ENCODE assay signal across 7 mouse cellular contexts in the genomic region with DNA sequence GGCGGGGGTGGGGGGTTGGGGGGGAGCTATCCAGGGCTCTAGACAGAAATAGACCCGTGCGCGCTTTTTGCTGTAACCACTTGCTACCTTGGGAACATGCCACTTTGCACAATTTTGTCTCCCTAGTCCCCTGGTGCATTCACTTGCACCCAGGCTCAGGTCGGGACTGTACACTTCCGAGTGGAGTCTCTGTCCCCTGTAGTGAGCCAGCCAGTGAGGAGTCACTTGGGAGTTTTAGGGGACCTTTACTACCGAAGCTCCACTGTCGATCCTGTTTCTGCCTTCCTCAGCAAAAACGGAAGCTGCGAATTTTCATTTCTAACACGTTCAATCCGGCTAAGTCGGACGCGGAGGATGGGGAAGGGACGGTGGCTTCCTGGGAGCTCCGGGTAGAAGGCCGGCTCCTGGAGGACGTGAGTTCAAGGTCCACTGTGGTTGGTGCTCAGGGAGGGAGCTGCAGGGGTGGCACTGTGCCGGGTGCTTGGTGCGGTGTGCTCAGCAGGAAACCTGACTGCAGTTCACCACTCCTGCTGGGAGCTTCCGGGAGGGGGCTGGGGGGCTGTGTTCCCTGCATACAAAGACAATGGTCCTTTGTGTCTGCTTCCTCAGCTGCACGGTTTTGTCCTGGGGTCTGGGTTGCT. TPM values are rescaled to one million over a fixed set of nuclear protein-coding genes. Genes with fewer than 3 reads are reported as not detected.
DNase-seq lines count a peak whose midpoint lies in the region; ATAC-seq lines count a peak whose summit lies in the region.

No protein-coding gene starts in this region.

- DNase-seq in neural tube, embryonic 11.5 days (ENCODE audit: low spot score): peak; percentile 53
- DNase-seq in neural tube, embryonic 10.5 days (ENCODE audit: extremely low spot score, low spot score): no peak
- no peak for DNase-seq in midbrain, embryonic 14.5 days
- DNase-seq in adipocyte (ENCODE audit: low spot score): no peak
- no peak for DNase-seq in spleen, postnatal 14 days (ENCODE audit: low spot score in 2 of 2)

- H3K36me3 ChIP-seq in neural tube, embryonic 11.5 days (ENCODE audit: control insufficient read depth, insufficient read depth, low read length): peaks cover 26% of the 10 kb centered on the region
- H3K36me3 ChIP-seq in embryonic facial prominence, embryonic 15.5 days: peaks cover 36% of the 10 kb centered on the region
- peaks cover 24% of the 10 kb centered on the region for H3K36me3 ChIP-seq in intestine, embryonic 15.5 days
- peaks cover 64% of the 10 kb centered on the region for H3K36me3 ChIP-seq in midbrain, embryonic 14.5 days (ENCODE audit: control insufficient read depth, insufficient read depth, low read length)

- no peaks in the 10 kb centered on the region for H3K9me3 ChIP-seq in neural tube, embryonic 11.5 days (ENCODE audit: control insufficient read depth, low read length)
- H3K9me3 ChIP-seq in embryonic facial prominence, embryonic 15.5 days (replicated peaks): no peaks in the 10 kb centered on the region
- H3K9me3 ChIP-seq in intestine, embryonic 15.5 days: no peaks in the 10 kb centered on the region
- H3K9me3 ChIP-seq in midbrain, embryonic 14.5 days (ENCODE audit: control insufficient read depth, low read length): no peaks in the 10 kb centered on the region

- peaks cover 18% of the 10 kb centered on the region for H3K4me1 ChIP-seq in neural tube, embryonic 11.5 days (ENCODE audit: control insufficient read depth, insufficient read depth, low read length)
- peaks cover 35% of the 10 kb centered on the region for H3K4me1 ChIP-seq in embryonic facial prominence, embryonic 15.5 days
- peaks cover 38% of the 10 kb centered on the region for H3K4me1 ChIP-seq in intestine, embryonic 15.5 days (replicated peaks)
- H3K4me1 ChIP-seq in midbrain, embryonic 14.5 days (ENCODE audit: control insufficient read depth, insufficient read depth, low read length): peaks cover 22% of the 10 kb centered on the region

- peak overlapping the region; percentile 91 for H3K27ac ChIP-seq in neural tube, embryonic 11.5 days (ENCODE audit: low read depth, low read length)
- H3K27ac ChIP-seq in embryonic facial prominence, embryonic 15.5 days (replicated peaks): peak overlapping the region; percentile 55
- peak overlapping the region; percentile 64 for H3K27ac ChIP-seq in intestine, embryonic 15.5 days
- H3K27ac ChIP-seq in midbrain, embryonic 14.5 days (replicated peaks; ENCODE audit: low read depth, low read length): peak overlapping the region; percentile 99

- H3K27me3 ChIP-seq in neural tube, embryonic 11.5 days (ENCODE audit: control insufficient read depth, insufficient read depth, low read length): no peaks in the 10 kb centered on the region
- H3K27me3 ChIP-seq in embryonic facial prominence, embryonic 15.5 days: no peaks in the 10 kb centered on the region
- no peaks in the 10 kb centered on the region for H3K27me3 ChIP-seq in intestine, embryonic 15.5 days (replicated peaks)
- H3K27me3 ChIP-seq in midbrain, embryonic 14.5 days (ENCODE audit: control insufficient read depth, insufficient read depth, low read length): no peaks in the 10 kb centered on the region

- peak overlapping the region; percentile 63 for H3K4me2 ChIP-seq in neural tube, embryonic 11.5 days (ENCODE audit: low read depth)
- peak overlapping the region; percentile 59; the same call in 1 of the 2 replicates for H3K4me2 ChIP-seq in embryonic facial prominence, embryonic 15.5 days (replicated peaks)
- H3K4me2 ChIP-seq in intestine, embryonic 15.5 days (replicated peaks): peak overlapping the region; percentile 26
- H3K4me2 ChIP-seq in midbrain, embryonic 14.5 days (ENCODE audit: low read length): peak overlapping the region; percentile 98

- ATAC-seq in neural tube, embryonic 11.5 days (ENCODE audit: insufficient read depth, low FRiP score, low TSS enrichment): no peak
- ATAC-seq in embryonic facial prominence, embryonic 15.5 days (ENCODE audit: insufficient number of reproducible peaks, low FRiP score, low TSS enrichment, low read depth): no peak
- ATAC-seq in intestine, embryonic 15.5 days: no peak
- no peak for ATAC-seq in midbrain, embryonic 14.5 days (ENCODE audit: low FRiP score, low TSS enrichment)

- peak overlapping the region; percentile 99 for H3K9ac ChIP-seq in neural tube, embryonic 11.5 days (ENCODE audit: low read length)
- H3K9ac ChIP-seq in embryonic facial prominence, embryonic 15.5 days: no peak overlapping the region
- H3K9ac ChIP-seq in intestine, embryonic 15.5 days: no peak overlapping the region
- H3K9ac ChIP-seq in midbrain, embryonic 14.5 days (replicated peaks; ENCODE audit: low read length): peak overlapping the region; percentile 99

- 33% methylated on average over 23 of the region's 23 CpGs for WGBS in neural tube, embryonic 11.5 days
- WGBS in embryonic facial prominence, embryonic 15.5 days: 35% methylated on average over 23 of the region's 23 CpGs
- 56% methylated on average over 23 of the region's 23 CpGs for WGBS in intestine, embryonic 15.5 days
- 16% methylated on average over 23 of the region's 23 CpGs for WGBS in midbrain, embryonic 14.5 days

- H3K4me3 ChIP-seq in neural tube, embryonic 11.5 days (ENCODE audit: low read depth, low read length): peak overlapping the region; percentile 85
- H3K4me3 ChIP-seq in embryonic facial prominence, embryonic 15.5 days (replicated peaks): peak overlapping the region; percentile 13; the same call in 1 of the 2 replicates
- H3K4me3 ChIP-seq in intestine, embryonic 15.5 days (replicated peaks): no peak overlapping the region
- H3K4me3 ChIP-seq in midbrain, embryonic 14.5 days (replicated peaks; ENCODE audit: low read depth, low read length): peak overlapping the region; percentile 85

RNA-seq across cellular contexts. Expression of gene Gm17349, which starts 1.1 kb away (rescaled TPM):
- polyA plus RNA-seq in neural tube, embryonic 11.5 days (2014; fragmentation: Nextera tagmentation; extraction: Ambion mirVana): not detected in 2 replicates
- not detected in 2 replicates for polyA plus RNA-seq in embryonic facial prominence, embryonic 15.5 days (2015; fragmentation: Nextera tagmentation; extraction: Ambion mirVana)
- polyA plus RNA-seq in intestine, embryonic 15.5 days (2015; fragmentation: Nextera tagmentation; extraction: Ambion mirVana): not detected in 2 replicates
- not detected in 2 replicates for polyA plus RNA-seq in midbrain, embryonic 14.5 days (2014; fragmentation: Nextera tagmentation; extraction: Ambion mirVana)

RNA-seq across cellular contexts. Expression of gene Smarcd1, which starts 2.2 kb away (rescaled TPM):
- 117 and 135 TPM in 2 replicates for polyA plus RNA-seq in neural tube, embryonic 11.5 days (2014; fragmentation: Nextera tagmentation; extraction: Ambion mirVana)
- 37.4 and 40.1 TPM in 2 replicates for polyA plus RNA-seq in embryonic facial prominence, embryonic 15.5 days (2015; fragmentation: Nextera tagmentation; extraction: Ambion mirVana)
- polyA plus RNA-seq in intestine, embryonic 15.5 days (2015; fragmentation: Nextera tagmentation; extraction: Ambion mirVana): 23.5 and 34.0 TPM in 2 replicates
- 127 and 136 TPM in 2 replicates for polyA plus RNA-seq in midbrain, embryonic 14.5 days (2014; fragmentation: Nextera tagmentation; extraction: Ambion mirVana)

RNA-seq across cellular contexts. Expression of gene Gpd1, which starts 13.2 kb away (rescaled TPM):
- 0.32 and 0.33 TPM in 2 replicates for polyA plus RNA-seq in neural tube, embryonic 11.5 days (2014; fragmentation: Nextera tagmentation; extraction: Ambion mirVana)
- 0.76 and 1.0 TPM in 2 replicates for polyA plus RNA-seq in embryonic facial prominence, embryonic 15.5 days (2015; fragmentation: Nextera tagmentation; extraction: Ambion mirVana)
- 11.6 and 15.5 TPM in 2 replicates for polyA plus RNA-seq in intestine, embryonic 15.5 days (2015; fragmentation: Nextera tagmentation; extraction: Ambion mirVana)
- 0.92 and 1.7 TPM in 2 replicates for polyA plus RNA-seq in midbrain, embryonic 14.5 days (2014; fragmentation: Nextera tagmentation; extraction: Ambion mirVana)

RNA-seq across cellular contexts. Expression of gene Cox14, which starts 21.3 kb away (rescaled TPM):
- polyA plus RNA-seq in neural tube, embryonic 11.5 days (2014; fragmentation: Nextera tagmentation; extraction: Ambion mirVana): 134 and 135 TPM in 2 replicates
- 178 and 181 TPM in 2 replicates for polyA plus RNA-seq in embryonic facial prominence, embryonic 15.5 days (2015; fragmentation: Nextera tagmentation; extraction: Ambion mirVana)
- polyA plus RNA-seq in intestine, embryonic 15.5 days (2015; fragmentation: Nextera tagmentation; extraction: Ambion mirVana): 187 and 218 TPM in 2 replicates
- polyA plus RNA-seq in midbrain, embryonic 14.5 days (2014; fragmentation: Nextera tagmentation; extraction: Ambion mirVana): 168 and 206 TPM in 2 replicates

RNA-seq across cellular contexts. Expression of gene Asic1, which starts 34.0 kb away (rescaled TPM):
- polyA plus RNA-seq in neural tube, embryonic 11.5 days (2014; fragmentation: Nextera tagmentation; extraction: Ambion mirVana): 15.1 and 17.0 TPM in 2 replicates
- 4.4 and 4.6 TPM in 2 replicates for polyA plus RNA-seq in embryonic facial prominence, embryonic 15.5 days (2015; fragmentation: Nextera tagmentation; extraction: Ambion mirVana)
- polyA plus RNA-seq in intestine, embryonic 15.5 days (2015; fragmentation: Nextera tagmentation; extraction: Ambion mirVana): 2.2 and 2.4 TPM in 2 replicates
- 51.9 and 53.5 TPM in 2 replicates for polyA plus RNA-seq in midbrain, embryonic 14.5 days (2014; fragmentation: Nextera tagmentation; extraction: Ambion mirVana)

Comparison
In these comparisons a context has a peak if more than half of its experiments do, and no peak if none do; other contexts are left out.
1. H3K4me2 ChIP-seq: peak in every context shown above with its lines; median percentile 98 in midbrain, embryonic 14.5 days; 63 in neural tube, embryonic 11.5 days; 59 in embryonic facial prominence, embryonic 15.5 days; 26 in intestine, embryonic 15.5 days.
2. H3K9ac ChIP-seq: peak in neural tube, embryonic 11.5 days (single experiment) and midbrain, embryonic 14.5 days (single experiment); none in embryonic facial prominence, embryonic 15.5 days (single experiment) and intestine, embryonic 15.5 days (single experiment).
3. Peak in every context shown above with its lines, with median percentiles within 50 percentile points of each other: H3K27ac ChIP-seq.